Mouse (Mus musculus) kidney, adult 8-10 months (tissue): ENCODE measurements around the gene Kcnj11.
A peak's percentile ranks its signal among the peaks of the same experiment; 100 is the strongest.

Experiments
- DNase-seq, 2 experiments: peaks; one replicate each; pipeline ENCODE4 v3.0.0; 2022

The Kcnj11 gene

DNA sequence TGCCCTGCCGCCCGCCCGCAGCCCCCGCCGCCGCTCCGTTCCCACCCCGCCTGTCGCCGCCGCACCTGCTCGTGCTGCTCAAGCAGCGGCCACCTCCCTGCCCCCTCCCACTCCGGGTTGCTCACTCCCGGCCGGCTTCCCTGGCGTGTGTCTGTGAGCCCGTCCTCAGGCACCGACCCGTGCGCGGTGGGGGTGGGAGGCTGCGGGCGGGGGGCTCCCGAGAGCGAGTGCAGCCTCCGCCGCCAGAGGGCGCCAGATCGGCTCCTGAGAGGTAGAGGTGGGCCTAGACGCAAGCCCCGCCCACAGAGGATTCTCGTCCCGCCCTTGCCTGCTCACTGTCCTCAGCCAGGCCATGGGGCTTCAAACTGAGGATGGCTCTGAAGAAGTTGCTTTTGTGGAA lies at the start of gene Kcnj11:
Gene Kcnj11 (minus strand): TSS at position 202 of the 400 bp plus-strand sequence.
- peak; percentile 39 to 70 for DNase-seq

GRCm38 (mm10) chr7:46147417-46147816 lies 46.9 kb upstream of the Kcnj11 start:
- no peak for DNase-seq

DNA sequence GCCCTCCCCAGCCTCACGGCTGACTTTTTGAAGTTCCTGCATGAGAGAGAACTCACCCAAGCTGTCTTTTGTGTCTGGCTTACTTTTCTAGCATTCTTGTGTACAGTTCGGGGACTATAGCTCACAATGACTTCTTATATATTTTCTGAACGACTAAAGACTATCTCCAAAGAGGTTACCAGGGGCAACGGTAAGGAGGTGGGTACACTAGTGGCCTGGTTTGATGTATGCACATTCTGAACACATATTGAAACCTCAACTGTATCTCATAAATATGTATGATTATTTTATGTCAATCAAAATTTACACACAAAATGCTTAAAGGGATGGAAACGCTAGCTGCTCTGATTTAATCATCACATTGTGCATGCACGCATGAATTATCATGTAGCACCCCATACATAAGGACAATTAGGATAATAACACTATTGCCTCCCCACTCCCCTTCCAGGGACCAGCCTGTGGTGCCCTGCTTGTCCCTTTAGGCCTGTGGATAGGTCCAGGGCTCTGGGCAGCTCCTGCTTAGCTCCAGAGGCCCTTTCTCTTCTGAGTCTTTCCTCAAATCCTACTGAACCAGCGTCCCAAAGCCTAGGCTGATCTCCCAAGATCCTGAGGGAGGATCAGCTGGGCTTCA lies 46.2 kb upstream of the Kcnj11 start:
- DNase-seq: no peak

DNA sequence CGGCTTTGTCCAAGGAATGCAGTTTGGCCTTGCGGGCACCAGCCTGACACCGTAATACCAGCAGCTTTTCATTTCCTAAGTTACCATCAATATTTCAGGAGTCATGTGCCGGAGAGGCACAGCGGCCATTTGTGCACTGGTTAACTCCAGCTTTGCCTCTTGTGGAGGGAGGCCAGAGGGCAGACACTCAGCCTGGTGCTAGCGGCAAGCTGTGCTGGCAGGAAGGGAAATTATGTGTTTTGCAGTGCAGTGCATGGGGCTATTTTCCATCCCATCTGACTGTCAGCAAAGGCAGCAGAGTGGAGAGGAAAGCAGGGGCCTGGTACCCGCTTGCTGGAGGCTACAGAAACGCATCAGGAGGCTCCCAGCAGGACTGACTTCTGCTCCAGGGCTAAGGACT lies 43.5 kb upstream of the Kcnj11 start:
- no peak for DNase-seq

DNA sequence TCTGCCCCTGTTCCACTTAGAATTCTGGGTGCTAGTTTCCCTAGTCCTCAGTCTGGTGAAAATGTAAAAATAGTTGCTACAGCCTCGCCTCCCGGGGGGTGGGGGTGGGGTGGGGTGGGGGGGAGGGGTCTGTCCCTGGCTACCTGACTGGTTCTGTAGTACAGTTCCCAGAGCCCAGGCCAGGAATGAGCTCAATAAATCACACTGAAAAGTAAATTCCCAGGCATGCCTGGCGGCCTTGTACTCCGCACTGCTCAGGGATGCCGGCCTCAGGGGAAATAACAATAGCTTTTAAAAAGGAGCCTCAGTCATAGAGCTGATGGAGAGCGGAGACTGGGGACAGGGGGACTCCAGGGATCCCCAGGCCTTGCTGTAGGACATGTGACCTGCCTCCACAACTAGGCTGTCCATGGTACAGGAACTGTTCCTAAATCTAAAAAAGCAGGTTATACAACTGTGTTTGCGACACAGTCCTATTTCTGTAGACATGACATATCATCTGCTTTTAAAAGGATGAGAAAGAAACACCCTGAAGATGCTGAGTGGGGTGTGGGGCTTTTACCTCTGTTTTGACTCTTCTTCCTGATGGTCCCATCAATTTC lies 37.9 kb upstream of the Kcnj11 start:
- DNase-seq: no peak

GRCm38 (mm10) chr7:46133858-46134257 lies 33.3 kb upstream of the Kcnj11 start:
- DNase-seq: no peak

GRCm38 (mm10) chr7:46132229-46132628 lies 31.7 kb upstream of the Kcnj11 start:
- DNase-seq: no peak

GRCm38 (mm10) chr7:46131806-46132205 lies 31.2 kb upstream of the Kcnj11 start:
- no peak for DNase-seq

- DNase-seq: no peak
These were observed 30.7 kb upstream of the Kcnj11 start for GRCm38 (mm10) chr7:46131266-46131665.

DNA sequence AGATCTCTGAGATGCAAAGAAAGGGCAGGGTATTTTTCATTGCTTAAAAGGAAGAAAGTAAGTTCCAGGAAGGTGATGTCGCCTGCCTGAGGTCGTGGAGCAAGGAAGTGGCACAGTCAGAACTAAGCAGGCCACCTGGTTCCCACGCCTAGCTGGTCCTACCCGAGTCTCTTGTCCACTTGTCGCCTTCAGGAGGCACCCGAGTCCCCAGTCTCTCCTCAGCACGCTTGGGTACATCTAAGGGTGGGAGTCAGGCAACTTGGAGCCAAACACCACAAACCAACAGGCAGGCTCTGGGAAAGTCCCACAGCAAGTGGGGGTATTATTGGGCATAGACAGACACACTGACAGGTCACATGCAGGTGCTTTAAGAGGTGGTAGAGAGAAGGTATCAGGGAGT lies 30.2 kb upstream of the Kcnj11 start:
- no peak for DNase-seq

- no peak for DNase-seq
These were observed 29.1 kb upstream of the Kcnj11 start for GRCm38 (mm10) chr7:46129463-46130179.

DNA sequence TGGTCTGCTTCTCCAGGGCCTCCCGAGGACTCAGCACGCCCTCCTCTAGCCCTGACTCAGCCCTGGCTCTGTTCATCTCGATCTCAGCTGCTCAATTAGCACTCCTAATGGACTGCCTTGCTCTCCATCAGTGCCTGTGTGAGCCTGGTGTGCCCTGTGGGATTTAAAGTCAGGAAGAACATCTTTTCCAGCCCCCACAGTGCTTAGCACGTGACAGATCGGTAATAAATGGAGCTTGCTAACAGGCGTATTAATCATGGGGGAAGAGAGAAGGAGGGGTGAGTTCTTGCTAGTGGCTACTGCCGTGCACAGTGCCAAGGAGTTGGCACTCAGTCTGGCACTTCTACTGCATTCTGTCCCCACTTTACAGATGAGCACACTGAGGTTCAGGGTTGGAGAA lies 27.6 kb upstream of the Kcnj11 start:
- no peak for DNase-seq

GRCm38 (mm10) chr7:46125340-46125739 lies 24.8 kb upstream of the Kcnj11 start:
- DNase-seq: no peak

DNA sequence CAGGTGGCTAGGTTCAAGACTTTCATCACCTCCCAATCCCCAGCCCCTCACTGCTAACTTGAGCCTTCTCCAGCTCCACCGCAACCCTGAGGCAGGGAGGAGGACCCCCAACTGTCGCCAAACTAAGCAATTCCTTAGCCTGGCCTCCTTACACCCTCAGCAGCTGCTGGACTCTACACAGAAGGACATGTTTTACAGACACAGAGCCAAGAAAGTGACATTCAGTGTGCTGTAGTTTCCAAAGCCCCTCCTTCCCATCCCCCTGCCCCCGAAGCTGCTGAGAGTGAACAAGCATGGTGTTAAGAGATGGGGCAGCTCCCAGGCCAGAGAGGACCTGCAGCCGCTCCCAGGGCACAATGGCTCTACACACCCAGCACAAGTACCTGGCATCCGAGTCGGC lies 23.9 kb upstream of the Kcnj11 start:
- no peak for DNase-seq

GRCm38 (mm10) chr7:46122964-46123363 lies 22.4 kb upstream of the Kcnj11 start:
- no peak for DNase-seq

DNA sequence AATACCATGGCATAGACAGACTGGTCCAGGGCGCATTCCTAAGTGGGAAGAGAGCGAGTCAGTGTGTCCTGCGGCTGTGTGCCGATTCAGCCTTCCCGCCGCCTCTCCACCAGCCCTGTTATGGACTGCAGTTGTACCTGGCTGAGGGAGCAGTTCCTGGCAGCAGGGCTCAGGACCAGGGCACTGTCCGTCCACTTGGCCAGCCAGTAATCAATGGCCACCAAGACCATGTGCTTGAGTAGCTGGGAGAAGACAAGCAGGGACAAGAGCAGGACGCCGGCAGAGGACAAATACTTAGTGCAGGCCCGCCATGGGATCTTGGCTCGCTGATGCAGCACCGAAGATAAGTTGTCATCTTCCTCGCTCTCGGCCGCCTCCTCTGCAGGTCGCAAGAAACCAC lies 16.5 kb upstream of the Kcnj11 start:
- DNase-seq: no peak

DNA sequence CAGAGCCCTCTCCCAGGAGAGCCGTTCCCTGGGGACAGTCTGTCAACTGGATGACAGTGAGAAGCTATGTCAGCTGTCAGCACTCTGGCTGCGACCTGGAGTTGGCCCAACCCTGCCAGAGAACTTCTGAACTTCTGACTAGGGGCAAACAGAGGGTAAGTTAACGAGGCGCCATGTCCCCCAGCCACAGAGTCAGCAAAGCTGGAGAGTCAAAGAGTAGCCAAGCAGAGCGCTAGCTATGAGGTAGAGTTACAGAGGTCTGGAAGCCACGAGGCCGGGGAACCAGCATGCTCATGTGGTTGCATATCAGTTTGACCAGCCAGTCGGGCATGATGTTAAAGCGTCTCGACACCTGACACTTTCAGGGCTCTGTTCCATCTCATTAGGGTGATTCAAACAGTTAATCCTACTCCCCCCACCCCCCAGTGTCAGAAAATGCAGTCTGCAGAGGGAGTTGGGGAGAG lies 15.6 kb upstream of the Kcnj11 start:
- DNase-seq: no peak

- no peak for DNase-seq
These were observed 12.9 kb upstream of the Kcnj11 start for GRCm38 (mm10) chr7:46113435-46113834.

DNA sequence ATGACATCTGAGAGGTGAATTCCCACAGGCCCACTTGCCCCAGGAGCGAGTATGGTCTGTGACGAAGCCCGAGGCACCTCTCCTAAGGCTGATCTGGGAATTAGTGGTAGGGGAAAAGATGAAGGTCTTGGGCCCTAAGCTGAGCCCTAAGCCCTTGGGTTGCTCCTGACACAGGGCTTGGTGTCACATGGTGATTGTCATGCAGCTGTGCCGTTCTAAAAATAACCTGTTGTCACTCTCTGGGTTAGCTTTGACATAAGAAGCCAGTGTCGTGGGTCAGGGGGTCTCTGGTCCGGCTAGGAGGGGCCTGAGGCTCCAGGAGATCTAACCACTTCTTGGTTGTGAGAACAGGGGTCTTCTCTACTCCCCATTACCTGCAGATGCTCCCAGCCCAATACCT lies 11.4 kb upstream of the Kcnj11 start:
- DNase-seq: no peak

DNA sequence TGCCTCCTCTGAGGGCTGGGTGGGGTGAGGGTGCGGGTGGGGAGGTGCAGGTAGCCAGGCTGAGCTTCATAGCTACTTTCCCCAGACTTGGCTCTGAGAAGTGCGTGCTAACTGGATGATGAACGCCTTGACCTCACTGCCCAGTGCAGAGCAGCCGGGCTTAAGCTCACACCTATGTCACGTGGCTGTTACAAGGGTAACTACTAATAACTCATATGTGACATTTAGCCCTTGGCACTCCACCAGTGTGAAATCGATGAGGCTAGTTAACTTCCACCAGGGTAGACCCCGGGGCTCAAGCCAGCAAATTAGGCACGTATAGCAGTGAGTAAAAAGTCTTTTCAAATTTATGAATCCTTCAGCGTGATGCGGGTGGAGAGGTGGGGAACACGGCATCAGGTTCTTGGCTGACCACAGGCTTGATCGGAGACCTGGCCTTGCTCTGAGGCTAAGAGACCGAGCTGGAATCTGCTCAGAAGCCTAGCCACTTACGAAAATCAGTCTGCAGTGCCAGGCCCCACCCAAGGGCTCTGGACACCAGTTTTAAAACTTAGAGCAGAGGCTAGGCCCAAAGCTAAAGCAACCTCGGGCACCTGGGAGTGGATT lies 10.8 kb upstream of the Kcnj11 start:
- no peak for DNase-seq

DNA sequence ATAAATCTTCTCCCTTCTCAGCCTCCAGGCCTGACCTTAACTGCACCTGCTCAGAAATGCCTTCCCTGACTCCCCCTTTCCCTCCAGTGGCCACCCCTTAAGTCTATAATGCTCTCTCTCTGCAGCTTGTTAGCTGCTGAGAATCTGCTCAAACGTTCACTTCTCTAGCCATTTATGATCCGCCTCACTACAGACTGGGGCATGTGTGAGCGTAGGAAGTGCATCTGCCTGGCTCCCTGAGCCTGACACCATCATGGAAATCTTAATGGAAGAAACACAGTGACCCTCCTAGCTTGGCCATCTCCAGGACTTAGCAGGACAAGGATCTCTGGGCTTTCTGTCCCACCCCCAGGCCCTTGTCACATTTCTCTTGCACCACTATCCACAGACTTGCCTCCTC lies 9.5 kb upstream of the Kcnj11 start:
- no peak for DNase-seq

- DNase-seq: no peak
These were observed 4.9 kb upstream of the Kcnj11 start for GRCm38 (mm10) chr7:46105484-46105883.

- DNase-seq: no peak
These were observed 3.8 kb upstream of the Kcnj11 start for GRCm38 (mm10) chr7:46104256-46104915.
